Mouse (Mus musculus) adrenal gland, adult 18-20 months (tissue): ENCODE measurements at regions not wholly inside any gene's neighbourhood (a gene's known extent, or its start where the extent isn't known, plus 50 kb on each side); places are given as distances from the start of the nearest gene placed in this dataset.

ENCODE experiments used
- DNase-seq, 2 experiments: peaks; one replicate each; pipeline ENCODE4 v3.0.0; 2021 to 2022; ENCODE audit warnings: low spot score in 2 of 2

- no peak for DNase-seq
Measured at GRCm38 (mm10) chr15:10767535-10767934, 53.1 kb upstream of the Rai14 start.

GRCm38 (mm10) chr15:10770410-10771310, 56.2 kb upstream of the Rai14 start:
- DNase-seq, result no peak

- DNase-seq, result no peak
Measured at GRCm38 (mm10) chr15:10771311-10771690, 56.9 kb upstream of the Rai14 start.

- no peak for DNase-seq
Measured at GRCm38 (mm10) chr15:10779941-10780620, 65.7 kb upstream of the Rai14 start.

GRCm38 (mm10) chr15:10789371-10789770, 74.9 kb upstream of the Rai14 start:
- no peak for DNase-seq

- no peak for DNase-seq
Measured at GRCm38 (mm10) chr15:10790862-10791497, 76.6 kb upstream of the Rai14 start.

GRCm38 (mm10) chr15:10791516-10792112, 77.2 kb upstream of the Rai14 start:
- DNase-seq, result no peak

GRCm38 (mm10) chr15:10792156-10792555, 77.7 kb upstream of the Rai14 start:
- DNase-seq, result no peak

- DNase-seq, result no peak
Measured at GRCm38 (mm10) chr15:10795126-10795792, 80.8 kb upstream of the Rai14 start.

GRCm38 (mm10) chr15:10799656-10800055, 85.2 kb upstream of the Rai14 start:
- DNase-seq, result no peak

GRCm38 (mm10) chr15:10814195-10814594, 99.8 kb upstream of the Rai14 start:
- no peak for DNase-seq

GRCm38 (mm10) chr15:10814709-10815108, 100.3 kb upstream of the Rai14 start:
- DNase-seq, result no peak

GRCm38 (mm10) chr15:10816213-10816621, 101.8 kb upstream of the Rai14 start:
- peak in 1 of 2 experiments; percentile 18 for DNase-seq

GRCm38 (mm10) chr15:10818216-10818615, 103.8 kb upstream of the Rai14 start:
- DNase-seq, result peak; percentile 26 to 60

GRCm38 (mm10) chr15:10818706-10819105, 104.3 kb upstream of the Rai14 start:
- no peak for DNase-seq

GRCm38 (mm10) chr15:10823933-10824332, 109.5 kb upstream of the Rai14 start:
- no peak for DNase-seq

- DNase-seq, result no peak
Measured at GRCm38 (mm10) chr15:10829588-10829987, 115.2 kb upstream of the Rai14 start.

- DNase-seq, result no peak
Measured at GRCm38 (mm10) chr15:10830478-10830877, 116.1 kb upstream of the Rai14 start.

- DNase-seq, result no peak
Measured at GRCm38 (mm10) chr15:10831106-10831505, 116.7 kb upstream of the Rai14 start.

GRCm38 (mm10) chr15:10832331-10832730, 117.9 kb upstream of the Rai14 start:
- no peak for DNase-seq
